Mouse (Mus musculus): ENCODE measurements around the gene Adsl.
"Not testable (repeated sequence)": the region's sequence is repeated elsewhere in the genome, so short reads cannot be mapped to it uniquely, and the experiment has no call there.

The Adsl gene

DNA sequence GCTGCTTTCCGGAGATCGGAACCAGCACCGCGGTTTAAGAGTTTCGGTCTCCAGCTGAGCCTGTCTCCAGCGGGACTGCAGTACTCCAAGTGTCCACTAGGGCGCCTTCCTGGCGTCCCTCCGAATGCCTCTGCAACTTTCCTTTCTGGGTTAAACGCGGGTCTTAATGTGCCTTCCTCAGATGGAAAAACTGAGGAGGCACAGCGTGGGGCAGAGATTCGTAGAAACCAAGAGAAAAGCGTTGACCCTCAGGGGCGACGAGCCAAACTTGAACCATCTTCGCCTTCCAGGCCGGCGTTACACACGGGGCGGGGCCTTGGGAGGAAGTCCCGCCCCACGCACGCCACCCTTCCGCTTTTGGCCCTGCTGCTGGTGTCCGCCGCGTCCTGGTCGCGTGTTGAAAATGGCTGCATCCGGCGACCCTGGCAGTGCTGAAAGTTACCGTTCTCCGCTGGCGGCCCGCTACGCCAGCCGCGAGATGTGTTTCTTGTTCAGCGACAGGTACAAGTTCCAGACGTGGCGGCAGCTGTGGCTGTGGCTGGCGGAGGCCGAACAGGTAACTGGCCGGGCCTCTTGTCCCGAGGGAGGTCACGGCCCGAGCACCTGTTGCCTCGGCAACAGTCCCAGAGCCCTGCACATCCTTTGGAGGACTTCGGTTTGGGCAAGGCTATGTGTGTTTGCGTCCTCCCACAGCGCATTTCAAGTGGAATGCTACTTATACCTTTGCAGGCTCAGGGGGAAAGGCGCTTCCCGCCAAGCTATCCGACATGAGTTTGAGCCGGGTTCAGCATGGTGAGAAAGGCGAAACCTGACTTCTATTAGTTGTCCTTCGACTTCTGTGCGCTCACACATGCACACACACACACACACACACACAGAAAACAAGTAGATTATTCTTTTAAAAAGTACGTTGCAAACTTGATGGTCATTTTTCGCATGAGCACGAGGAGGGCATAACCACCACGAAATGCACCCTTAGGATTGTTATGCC is at the start of gene Adsl:
Gene Adsl (plus strand): TSS at position 346 of the 991 bp plus-strand sequence.
- peak; percentile 73 for DNase-seq (ENCODE audit: low spot score)

- no peak for DNase-seq (ENCODE audit: low spot score)
Measured at GRCm38 (mm10) chr15:80899806-80900205, 48.5 kb upstream of the Adsl start.

DNA sequence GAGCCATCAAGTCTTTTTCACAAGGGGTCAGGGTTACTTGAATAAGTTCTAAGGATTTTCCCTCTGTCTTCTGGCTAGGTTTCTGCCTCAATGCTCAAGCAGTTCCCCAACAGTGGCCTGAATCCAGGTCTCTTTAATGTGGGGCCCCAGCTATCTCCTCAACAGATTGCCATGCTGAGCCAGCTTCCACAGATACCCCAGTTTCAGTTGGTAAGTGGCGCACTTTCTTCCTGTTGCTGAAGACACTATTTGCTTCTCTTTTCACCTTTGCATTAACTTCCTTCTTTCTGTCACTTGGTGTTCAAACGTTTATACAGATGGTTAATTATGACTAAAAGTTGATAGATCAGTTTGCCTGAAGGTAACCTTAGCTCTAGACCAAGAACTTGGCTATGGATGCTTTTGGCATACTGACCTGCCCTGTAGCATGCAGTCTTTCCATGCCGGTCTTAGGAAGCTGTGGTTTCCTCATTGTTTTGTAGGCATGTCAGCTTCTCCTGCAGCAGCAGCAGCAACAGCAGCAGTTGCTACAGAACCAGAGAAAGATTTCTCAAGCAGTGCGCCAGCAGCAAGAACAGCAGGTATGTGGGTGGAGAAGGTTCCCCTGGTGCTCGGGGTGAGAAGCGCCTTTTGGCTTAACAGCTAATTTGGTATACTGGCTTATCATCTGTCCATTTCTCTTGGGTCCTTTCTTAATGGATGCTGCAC is 46.3 kb upstream of the Adsl start:
- no peak for DNase-seq (ENCODE audit: low spot score)

- not testable (repeated sequence) for DNase-seq (ENCODE audit: low spot score)
Measured at GRCm38 (mm10) chr15:80904776-80905175, 43.5 kb upstream of the Adsl start.

- DNase-seq (ENCODE audit: low spot score) = no peak
Measured at GRCm38 (mm10) chr15:80910183-80910582, 38.1 kb upstream of the Adsl start.

GRCm38 (mm10) chr15:80910790-80911531 is 37.3 kb upstream of the Adsl start:
- no peak for DNase-seq (ENCODE audit: low spot score)

- no peak for DNase-seq (ENCODE audit: low spot score)
Measured at GRCm38 (mm10) chr15:80912175-80912574, 36.1 kb upstream of the Adsl start.

DNA sequence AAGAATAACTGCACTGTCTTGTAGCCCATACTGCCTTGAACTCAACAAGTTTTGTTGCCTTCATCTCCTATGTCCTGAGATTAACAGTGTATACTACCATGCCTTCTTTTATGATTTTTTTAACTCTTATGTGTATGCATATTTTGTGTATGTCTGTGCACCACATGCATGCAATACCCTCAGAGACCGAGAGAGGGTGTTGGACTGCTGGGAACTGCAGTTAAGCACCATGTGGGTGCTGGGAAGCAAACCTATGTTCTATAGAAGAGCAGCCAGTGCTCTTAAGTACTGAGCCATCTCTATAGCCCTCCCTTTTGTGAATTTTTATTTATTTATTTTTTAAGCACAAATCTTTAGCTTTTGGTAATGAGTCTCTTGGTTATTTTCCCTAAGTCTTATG is 34.5 kb upstream of the Adsl start:
- no peak for DNase-seq (ENCODE audit: low spot score)

GRCm38 (mm10) chr15:80915850-80916249 is 32.4 kb upstream of the Adsl start:
- DNase-seq (ENCODE audit: low spot score) = no peak

DNA sequence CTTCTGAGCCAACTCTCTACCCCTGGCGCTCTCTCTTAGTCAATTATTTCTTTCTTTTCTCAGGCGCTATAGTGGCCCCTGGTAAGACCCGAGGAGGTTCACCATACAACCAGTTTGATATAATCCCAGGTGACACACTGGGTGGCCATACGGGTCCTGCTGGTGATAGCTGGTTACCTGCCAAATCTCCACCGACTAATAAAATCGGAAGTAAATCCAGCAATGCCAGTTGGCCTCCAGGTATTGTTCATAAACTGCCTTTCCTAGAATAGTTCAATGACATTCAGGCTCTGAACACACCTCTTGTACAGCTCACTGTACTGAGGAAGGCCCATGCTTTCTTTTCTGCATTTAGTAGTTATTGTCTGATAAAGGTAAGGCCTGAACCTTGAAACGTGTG is 31.7 kb upstream of the Adsl start:
- no peak for DNase-seq (ENCODE audit: low spot score)

GRCm38 (mm10) chr15:80920346-80920745 is 27.9 kb upstream of the Adsl start:
- DNase-seq (ENCODE audit: low spot score) = no peak

DNA sequence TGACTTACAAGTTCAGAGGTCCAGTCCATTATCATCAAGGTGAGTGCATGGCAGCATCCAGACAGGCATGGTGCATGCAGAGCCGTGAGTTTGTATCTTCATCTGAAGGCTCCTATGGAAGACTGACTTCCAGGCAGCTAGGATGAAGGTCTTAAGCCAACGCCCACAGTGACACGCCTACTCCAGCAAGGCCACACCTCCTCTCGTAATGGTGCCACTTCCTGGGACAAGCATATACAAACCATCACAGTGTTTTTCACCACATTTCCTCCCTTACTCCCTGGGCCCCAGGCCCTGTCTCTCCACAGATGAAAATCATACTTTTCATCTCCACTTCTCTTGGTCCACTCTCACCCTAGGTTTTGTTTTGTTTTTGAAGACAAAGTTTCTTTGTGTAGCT is 26.5 kb upstream of the Adsl start:
- no peak for DNase-seq (ENCODE audit: low spot score)

DNA sequence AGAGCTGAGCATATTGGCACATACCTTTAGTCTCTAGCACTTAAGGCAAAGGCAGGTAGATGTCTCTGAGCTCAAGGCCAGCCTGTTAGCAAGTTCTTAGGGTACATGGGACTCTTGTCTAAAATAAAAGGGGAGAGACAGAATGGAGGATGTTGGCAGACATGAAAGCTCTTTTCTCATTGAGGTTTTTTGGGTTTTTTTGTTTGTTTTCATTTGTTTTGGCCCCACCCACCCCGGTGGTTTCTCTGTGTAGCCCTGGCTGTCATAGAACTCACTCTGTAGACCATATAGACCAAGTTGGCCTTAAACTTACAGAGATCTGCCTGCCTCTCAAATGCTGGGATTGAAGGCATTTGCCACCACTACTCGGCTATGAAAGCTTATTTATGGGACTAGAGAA is 24.1 kb upstream of the Adsl start:
- DNase-seq (ENCODE audit: low spot score) = no peak

GRCm38 (mm10) chr15:80928811-80929355 is 19.4 kb upstream of the Adsl start:
- DNase-seq (ENCODE audit: low spot score) = no peak

DNA sequence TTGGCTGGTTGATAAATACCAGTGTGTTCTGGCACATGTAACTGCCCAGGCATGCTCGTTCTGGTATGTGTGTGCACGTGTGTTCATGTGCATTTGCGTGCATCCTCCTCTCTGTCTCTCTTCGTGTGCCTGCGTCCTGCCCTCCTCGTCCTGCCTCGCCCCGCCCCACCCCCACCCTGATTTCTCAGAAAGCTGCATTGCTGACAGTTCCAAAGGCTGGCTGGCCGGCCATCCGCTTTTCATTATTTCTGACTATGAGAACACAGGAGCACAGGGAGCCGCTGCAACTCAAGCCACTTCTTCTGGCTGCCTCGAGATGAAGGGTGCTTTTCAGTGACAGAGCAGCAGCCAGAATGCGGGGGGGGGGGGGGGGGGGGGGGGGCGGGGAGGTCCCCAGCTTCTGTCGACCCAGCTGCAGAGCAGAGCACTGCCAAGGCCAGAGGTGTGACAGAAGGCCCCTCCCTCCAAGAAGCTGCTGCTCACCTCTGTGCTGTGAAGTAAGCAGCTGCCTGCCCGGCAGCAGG is 18.2 kb upstream of the Adsl start:
- no peak for DNase-seq (ENCODE audit: low spot score)

GRCm38 (mm10) chr15:80930676-80931320 is 17.5 kb upstream of the Adsl start:
- not testable (repeated sequence) for DNase-seq (ENCODE audit: low spot score)

- no peak for DNase-seq (ENCODE audit: low spot score)
Measured at GRCm38 (mm10) chr15:80931345-80931960, 16.8 kb upstream of the Adsl start.

GRCm38 (mm10) chr15:80934841-80935240 is 13.4 kb upstream of the Adsl start:
- no peak for DNase-seq (ENCODE audit: low spot score)

DNA sequence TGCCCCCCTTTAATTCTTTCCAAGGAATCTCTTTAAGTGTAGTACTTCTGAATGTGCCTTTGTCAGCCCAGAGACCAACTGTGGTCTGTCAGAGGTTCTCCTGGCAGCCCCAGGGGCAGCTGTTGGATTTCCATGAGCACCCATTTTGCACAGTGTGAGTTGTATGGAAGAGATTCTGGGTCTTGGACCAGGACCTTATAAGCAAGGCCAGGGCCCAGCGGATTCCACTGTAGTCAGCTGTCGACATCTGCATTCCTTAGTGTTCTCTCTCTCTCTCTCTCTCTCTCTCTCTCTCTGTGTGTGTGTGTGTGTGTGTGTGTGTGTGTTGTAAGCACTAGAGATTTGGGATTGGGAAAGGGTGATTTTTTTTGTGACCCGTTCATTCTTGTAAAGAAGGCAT is 11.6 kb upstream of the Adsl start:
- no peak for DNase-seq (ENCODE audit: low spot score)

DNA sequence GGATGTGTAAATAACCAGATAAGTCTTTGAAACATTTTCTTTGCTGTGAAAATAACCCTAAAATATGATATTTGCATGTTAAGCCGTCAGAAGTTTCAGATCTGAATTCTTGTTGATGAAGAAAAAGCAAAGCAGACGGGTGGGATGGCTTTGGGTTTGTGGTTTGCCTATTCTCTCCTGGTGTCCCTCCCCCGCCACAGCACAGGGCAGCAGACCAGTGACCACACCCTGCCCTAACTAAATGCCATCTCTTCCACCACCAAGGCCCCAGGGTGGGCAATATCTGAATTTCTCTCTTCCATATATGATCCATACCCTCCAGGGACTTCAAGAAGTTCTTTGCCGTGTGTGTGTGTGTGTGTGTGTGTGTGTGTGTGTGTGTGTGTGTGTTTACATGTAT is 9.7 kb upstream of the Adsl start:
- no peak for DNase-seq (ENCODE audit: low spot score)

DNA sequence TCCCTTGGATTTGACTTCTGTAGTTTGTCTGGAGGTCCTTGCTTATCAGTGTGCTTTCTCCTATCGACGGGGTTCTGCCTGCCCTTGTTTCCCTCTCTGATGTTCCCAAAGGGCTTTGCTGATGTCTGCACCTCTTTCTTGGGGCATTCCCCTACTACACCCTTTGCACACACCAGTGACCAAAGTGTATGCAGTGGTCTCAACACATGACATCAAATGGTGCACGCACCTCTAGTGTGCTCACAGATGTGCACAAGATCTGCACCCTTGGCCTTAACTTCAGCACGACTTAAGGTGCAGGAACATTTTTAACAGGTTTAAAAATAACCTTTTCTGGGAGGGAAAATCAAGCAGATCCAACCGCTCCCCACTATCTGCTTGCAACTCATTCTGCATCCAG is 8.9 kb upstream of the Adsl start:
- DNase-seq (ENCODE audit: low spot score) = no peak
